Mouse (Mus musculus) activated CD4-positive, CD25-positive, alpha-beta regulatory T cell, adult 4 months (primary cell): ENCODE data around the gene Pfkl. TPM values are rescaled to one million over a fixed set of nuclear protein-coding genes. Genes with fewer than 3 reads are reported as not detected.
"Not testable (repeated sequence)": the region's sequence is repeated elsewhere in the genome, so short reads cannot be mapped to it uniquely, and the experiment has no call there.

Experiments used
- ATAC-seq: one replicate; pipeline ENCODE4 v1.8.0; 2017
- polyA plus RNA-seq, 2 experiments: library from polyadenylated mRNA; unstranded; fragments of 100-300 nt; shearing (Covaris generic); gene quantifications; one replicate each; pipeline ENCODE4 v1.2.1; 2017

The Pfkl gene
- polyA plus RNA-seq, 2 experiments from 2014 or later, result 40.4 to 82.9 TPM

- ATAC-seq, result no peak
Observed at GRCm38 (mm10) chr10:77969973-77970325, 39.9 kb downstream of the Pfkl start.

- ATAC-seq, result no peak
Observed at GRCm38 (mm10) chr10:77969274-77969972, 40.5 kb downstream of the Pfkl start.

GRCm38 (mm10) chr10:77963971-77964370 lies 45.9 kb downstream of the Pfkl start:
- ATAC-seq, result peak; percentile 40

GRCm38 (mm10) chr10:77962725-77963124 lies 47.2 kb downstream of the Pfkl start:
- ATAC-seq, result peak; percentile 71

- ATAC-seq, result not testable (repeated sequence)
Observed at GRCm38 (mm10) chr10:77950468-77950867, 59.4 kb downstream of the Pfkl start.

- no peak for ATAC-seq
Observed at GRCm38 (mm10) chr10:77939685-77940084, 70.2 kb downstream of the Pfkl start.

Other genes starting within 250 kb of the Pfkl start
- gene Gm3238, start 238.8 kb downstream of the Pfkl start, polyA plus RNA-seq, result not detected
- gene Gm7138, start 233.1 kb downstream of the Pfkl start, polyA plus RNA-seq, result not detected
- gene Gm3250, start 227.5 kb downstream of the Pfkl start, polyA plus RNA-seq, result not detected
- not detected for gene Gm7137, start 221.9 kb downstream of the Pfkl start, polyA plus RNA-seq
- gene Gm9639, start 215.0 kb downstream of the Pfkl start, polyA plus RNA-seq, result not detected
- not detected for gene Gm19668, start 210.9 kb downstream of the Pfkl start, polyA plus RNA-seq
- not detected for gene Gm9507, start 198.2 kb downstream of the Pfkl start, polyA plus RNA-seq
- not detected for gene Gm2696, start 195.4 kb downstream of the Pfkl start, polyA plus RNA-seq
- gene Krtap10-4, start 183.0 kb downstream of the Pfkl start, polyA plus RNA-seq, result not detected
- not detected for gene Krtap10-10, start 174.1 kb downstream of the Pfkl start, polyA plus RNA-seq
- gene Gm36176, start 163.3 kb downstream of the Pfkl start, polyA plus RNA-seq, result not detected
- not detected for gene Gm10318, start 157.2 kb downstream of the Pfkl start, polyA plus RNA-seq
- gene Gm3285, start 148.1 kb downstream of the Pfkl start, polyA plus RNA-seq, result not detected
- not detected for gene Lrrc3, start 107.5 kb downstream of the Pfkl start, polyA plus RNA-seq
- under 1 TPM; 0.38 TPM for gene Trpm2, start 39.5 kb downstream of the Pfkl start, polyA plus RNA-seq
- 10 to 100 TPM in 1 of 2 experiments, 1 to 10 TPM in 1; 7.1 to 11.1 TPM for gene 1810043G02Rik, start 31.6 kb downstream of the Pfkl start, polyA plus RNA-seq
- not detected for gene Dnmt3l, start 31.9 kb upstream of the Pfkl start, polyA plus RNA-seq
- gene Aire, start 33.5 kb upstream of the Pfkl start, polyA plus RNA-seq, result under 1 TPM in 1 of 2 experiments, not detected in 1; 0.44 TPM
- gene Icosl, start 59.2 kb upstream of the Pfkl start, polyA plus RNA-seq, result 1 to 10 TPM; 5.5 to 9.3 TPM
- 10 to 100 TPM; 18.9 to 63.4 TPM for gene D10Jhu81e, start 159.7 kb upstream of the Pfkl start, polyA plus RNA-seq
- 10 to 100 TPM; 10.6 to 10.7 TPM for gene Pwp2, start 175.1 kb upstream of the Pfkl start, polyA plus RNA-seq
- gene Trappc10, start 234.6 kb upstream of the Pfkl start, polyA plus RNA-seq, result 10 to 100 TPM in 1 of 2 experiments, 1 to 10 TPM in 1; 5.1 to 11.0 TPM